ENCODE assay signal across 23 mouse cellular contexts in genomic region chr5:39637874-39638273, GRCm38 (mm10).
DNase-seq lines count a peak whose midpoint lies in the region; ATAC-seq lines count a peak whose summit lies in the region.
"Had no signal": no experiment of that assay in that cellular context is flagged by ENCODE, and none has a peak within 500 bp of the region (broad histone marks: within the 10 kb centered on the region; RNA-seq: fewer than 3 reads in every experiment).

No protein-coding gene starts in this region.

- 68% methylated on average over 6 of the region's 6 CpGs for WGBS in midbrain, embryonic 11.5 days
- 74% methylated on average over 6 of the region's 6 CpGs for WGBS in midbrain, embryonic 15.5 days

- H3K4me2 ChIP-seq in midbrain, embryonic 11.5 days, result no peak overlapping the region
- no peak overlapping the region for H3K4me2 ChIP-seq in midbrain, embryonic 15.5 days
- H3K4me2 ChIP-seq: limb, embryonic 12.5 days; liver, embryonic 11.5 days; neural tube, embryonic 13.5 days had no signal

- H3K27ac ChIP-seq in midbrain, embryonic 11.5 days (ENCODE audit: low read depth, low read length), result no peak overlapping the region
- H3K27ac ChIP-seq in midbrain, embryonic 15.5 days, result no peak overlapping the region
- H3K27ac ChIP-seq: embryonic facial prominence, embryonic 10.5 days; layer of hippocampus, adult 2 months; limb, embryonic 12.5 days; neural tube, embryonic 13.5 days had no signal

- peak; percentile 14 for DNase-seq in cerebellum, adult 9-10 months
- no peak for DNase-seq in cerebellum, adult 9-11 months
- peak; percentile 74 for DNase-seq in midbrain, embryonic 11.5 days (ENCODE audit: low spot score, missing footprints)
- peak; percentile 81 for DNase-seq in brain, adult 2 months (ENCODE audit: low read depth, low spot score)
- peak; percentile 89 for DNase-seq in splenic B cell, adult 2 months (ENCODE audit: low read depth, low spot score)
- DNase-seq in urinary bladder, postnatal 25 days (ENCODE audit: low spot score), result no peak
- DNase-seq: gastrocnemius, postnatal 25 days; kidney, postnatal 25 days; lung, adult 18-20 months; lung, postnatal 10 days; midbrain, embryonic 14.5 days; thymus, postnatal 14 days had no signal

- H3K4me1 ChIP-seq in midbrain, embryonic 11.5 days (ENCODE audit: control insufficient read depth, insufficient read depth, low read length), result no peaks in the 10 kb centered on the region
- H3K4me1 ChIP-seq in midbrain, embryonic 15.5 days, result peaks cover 11% of the 10 kb centered on the region
- H3K4me1 ChIP-seq: limb, embryonic 12.5 days had no signal

- H3K4me3 ChIP-seq in midbrain, embryonic 11.5 days (ENCODE audit: low read depth, low read length), result no peak overlapping the region
- H3K4me3 ChIP-seq in midbrain, embryonic 15.5 days, result no peak overlapping the region
- H3K4me3 ChIP-seq: embryonic facial prominence, embryonic 10.5 days; layer of hippocampus, adult 2 months; limb, embryonic 12.5 days; megakaryocyte, embryonic 14.5 days; myocyte; neural tube, embryonic 13.5 days had no signal

- H3K36me3 ChIP-seq in midbrain, embryonic 11.5 days (ENCODE audit: control insufficient read depth, insufficient read depth, low read length), result no peaks in the 10 kb centered on the region
- no peaks in the 10 kb centered on the region for H3K36me3 ChIP-seq in midbrain, embryonic 15.5 days (replicated peaks)
- H3K36me3 ChIP-seq in splenic B cell, adult 2 months (ENCODE audit: control insufficient read depth, insufficient read depth, low read length, poor library complexity, severe bottlenecking), result no peaks in the 10 kb centered on the region
- H3K36me3 ChIP-seq: embryonic facial prominence, embryonic 10.5 days; limb, embryonic 12.5 days; neural tube, embryonic 13.5 days had no signal

- peaks cover 3% of the 10 kb centered on the region; the same call in 1 of the 2 replicates for H3K27me3 ChIP-seq in midbrain, embryonic 11.5 days (ENCODE audit: control insufficient read depth, insufficient read depth, low read length)
- H3K27me3 ChIP-seq in midbrain, embryonic 15.5 days (replicated peaks), result no peaks in the 10 kb centered on the region
- no peaks in the 10 kb centered on the region for H3K27me3 ChIP-seq in splenic B cell, adult 2 months (ENCODE audit: control insufficient read depth, insufficient read depth, low read length, poor library complexity, severe bottlenecking)

- H3K9me3 ChIP-seq in midbrain, embryonic 11.5 days (ENCODE audit: control insufficient read depth, low read length), result no peaks in the 10 kb centered on the region
- no peaks in the 10 kb centered on the region for H3K9me3 ChIP-seq in midbrain, embryonic 15.5 days
- H3K9me3 ChIP-seq: embryonic facial prominence, embryonic 10.5 days; limb, embryonic 12.5 days; megakaryocyte, embryonic 14.5 days; neural tube, embryonic 13.5 days had no signal

- H3K9ac ChIP-seq in midbrain, embryonic 11.5 days (ENCODE audit: low read length), result no peak overlapping the region
- no peak overlapping the region for H3K9ac ChIP-seq in midbrain, embryonic 15.5 days
- H3K9ac ChIP-seq: limb, embryonic 12.5 days; neural tube, embryonic 13.5 days had no signal

- ATAC-seq in midbrain, embryonic 11.5 days (ENCODE audit: low FRiP score), result no peak
- no peak for ATAC-seq in midbrain, embryonic 15.5 days (replicated peaks)
- ATAC-seq: CD4-positive, CD25-positive, alpha-beta regulatory T cell, adult 4 months; forebrain, embryonic 16.5 days; intestine, postnatal 0 days had no signal

Comparison
In these comparisons a context has a peak if more than half of its experiments do, and no peak if none do; other contexts are left out.
1. DNase-seq: peak in cerebellum, adult 9-10 months (single experiment), midbrain, embryonic 11.5 days (single experiment), brain, adult 2 months (single experiment) and splenic B cell, adult 2 months (single experiment); none in cerebellum, adult 9-11 months (single experiment) and urinary bladder, postnatal 25 days (single experiment).